Mouse (Mus musculus): ENCODE measurements at regions not wholly inside any gene's neighbourhood (a gene's known extent, or its start where the extent isn't known, plus 50 kb on each side); places are given as distances from the start of the nearest gene placed in this dataset.

- Histone ChIP-seq H3K9ac (no peak overlapping the region), H3K27ac (no peak overlapping the region), H3K27me3 (replicated peaks) (no peaks in the 10 kb centered on the region), H3K4me1 (no peaks in the 10 kb centered on the region), H3K36me3 (no peaks in the 10 kb centered on the region), H3K4me3 (no peak overlapping the region), H3K9me3 (replicated peaks) (no peaks in the 10 kb centered on the region), H3K4me2 (no peak overlapping the region)
- no peak for ATAC-seq
- 64% methylated on average over 14 of the region's 14 CpGs for WGBS (ENCODE audit: insufficient replicate concordance)
Observed at GRCm38 (mm10) chr8:92194065-92194464, 163.4 kb upstream of the Irx5 start.

GRCm38 (mm10) chr8:92190261-92191025 is 167.0 kb upstream of the Irx5 start:
- no peaks in the 10 kb centered on the region for H3K9me3 ChIP-seq (replicated peaks)
- no peak overlapping the region for H3K9ac ChIP-seq
- no peak overlapping the region for H3K4me2 ChIP-seq
- H3K4me1 ChIP-seq = no peaks in the 10 kb centered on the region
- no peak overlapping the region for H3K4me3 ChIP-seq
- no peak overlapping the region for H3K27ac ChIP-seq
- H3K27me3 ChIP-seq (replicated peaks) = no peaks in the 10 kb centered on the region
- WGBS (ENCODE audit: insufficient replicate concordance) = 76% methylated on average over 16 of the region's 16 CpGs
- no peaks in the 10 kb centered on the region for H3K36me3 ChIP-seq
- ATAC-seq = no peak

GRCm38 (mm10) chr8:92183331-92183730 is 174.1 kb upstream of the Irx5 start:
- H3K4me3 ChIP-seq = no peak overlapping the region
- WGBS (ENCODE audit: insufficient replicate concordance) = 38% methylated on average over 1 of the region's 1 CpGs

GRCm38 (mm10) chr8:92180651-92181050 is 176.8 kb upstream of the Irx5 start:
- Histone ChIP-seq H3K9ac (no peak overlapping the region), H3K4me3 (no peak overlapping the region), H3K27me3 (replicated peaks) (no peaks in the 10 kb centered on the region; the same call in 1 of the 2 replicates), H3K4me2 (no peak overlapping the region), H3K36me3 (no peaks in the 10 kb centered on the region), H3K9me3 (replicated peaks) (no peaks in the 10 kb centered on the region), H3K27ac (no peak overlapping the region), H3K4me1 (no peaks in the 10 kb centered on the region)
- ATAC-seq = no peak
- 67% methylated on average over 4 of the region's 4 CpGs for WGBS (ENCODE audit: insufficient replicate concordance)

More at GRCm38 (mm10) chr8:92183331-92183730, 174.1 kb upstream of the Irx5 start:
- Histone ChIP-seq H3K9me3 (replicated peaks) (no peaks in the 10 kb centered on the region), H3K27me3 (replicated peaks) (no peaks in the 10 kb centered on the region), H3K4me2 (no peak overlapping the region), H3K4me1 (no peaks in the 10 kb centered on the region), H3K9ac (no peak overlapping the region), H3K36me3 (no peaks in the 10 kb centered on the region), H3K27ac (no peak overlapping the region)
- no peak for ATAC-seq

- no peak overlapping the region for H3K4me3 ChIP-seq
- no peak overlapping the region for H3K9ac ChIP-seq
- no peaks in the 10 kb centered on the region for H3K36me3 ChIP-seq
- H3K4me1 ChIP-seq = no peaks in the 10 kb centered on the region
- H3K9me3 ChIP-seq (replicated peaks) = no peaks in the 10 kb centered on the region
- H3K27ac ChIP-seq = no peak overlapping the region
- H3K4me2 ChIP-seq = no peak overlapping the region
- WGBS (ENCODE audit: insufficient replicate concordance) = 54% methylated on average over 2 of the region's 2 CpGs
- H3K27me3 ChIP-seq (replicated peaks) = no peaks in the 10 kb centered on the region; the same call in 1 of the 2 replicates
- ATAC-seq = no peak
Observed at GRCm38 (mm10) chr8:92179327-92179726, 178.1 kb upstream of the Irx5 start.

GRCm38 (mm10) chr8:92176101-92176500 is 181.3 kb upstream of the Irx5 start:
- Histone ChIP-seq H3K4me2 (no peak overlapping the region), H3K27ac (no peak overlapping the region), H3K4me1 (no peaks in the 10 kb centered on the region), H3K9me3 (replicated peaks) (no peaks in the 10 kb centered on the region), H3K9ac (no peak overlapping the region), H3K27me3 (replicated peaks) (no peaks in the 10 kb centered on the region; the same call in 1 of the 2 replicates), H3K4me3 (no peak overlapping the region), H3K36me3 (no peaks in the 10 kb centered on the region)
- WGBS (ENCODE audit: insufficient replicate concordance) = 64% methylated on average over 5 of the region's 5 CpGs
- ATAC-seq = no peak

GRCm38 (mm10) chr8:92174106-92174505 is 183.3 kb upstream of the Irx5 start:
- H3K4me1 ChIP-seq = no peaks in the 10 kb centered on the region
- no peak overlapping the region for H3K4me3 ChIP-seq
- no peaks in the 10 kb centered on the region for H3K9me3 ChIP-seq (replicated peaks)
- no peak overlapping the region for H3K27ac ChIP-seq
- no peak overlapping the region for H3K9ac ChIP-seq
- 53% methylated on average over 2 of the region's 2 CpGs for WGBS (ENCODE audit: insufficient replicate concordance)
- ATAC-seq = no peak
- no peak overlapping the region for H3K4me2 ChIP-seq
- H3K27me3 ChIP-seq (replicated peaks) = no peaks in the 10 kb centered on the region; the same call in 1 of the 2 replicates
- no peaks in the 10 kb centered on the region for H3K36me3 ChIP-seq

- ATAC-seq = no peak
- Histone ChIP-seq H3K27me3 (replicated peaks) (no peaks in the 10 kb centered on the region), H3K36me3 (no peaks in the 10 kb centered on the region), H3K4me3 (no peak overlapping the region), H3K9ac (no peak overlapping the region), H3K9me3 (replicated peaks) (no peaks in the 10 kb centered on the region), H3K4me1 (no peaks in the 10 kb centered on the region), H3K27ac (no peak overlapping the region), H3K4me2 (no peak overlapping the region)
- WGBS (ENCODE audit: insufficient replicate concordance) = 47% methylated on average over 2 of the region's 2 CpGs
Observed at GRCm38 (mm10) chr8:92171578-92171977, 185.8 kb upstream of the Irx5 start.

GRCm38 (mm10) chr8:92167340-92167783 is 190.1 kb upstream of the Irx5 start:
- Histone ChIP-seq H3K27me3 (replicated peaks) (no peaks in the 10 kb centered on the region), H3K4me3 (no peak overlapping the region), H3K27ac (no peak overlapping the region), H3K4me1 (no peaks in the 10 kb centered on the region), H3K9ac (no peak overlapping the region), H3K9me3 (replicated peaks) (no peaks in the 10 kb centered on the region), H3K4me2 (no peak overlapping the region), H3K36me3 (no peaks in the 10 kb centered on the region)
- ATAC-seq = no peak
- WGBS (ENCODE audit: insufficient replicate concordance) = 52% methylated on average over 4 of the region's 4 CpGs

- H3K9ac ChIP-seq = no peak overlapping the region
- H3K36me3 ChIP-seq = no peaks in the 10 kb centered on the region
- no peaks in the 10 kb centered on the region for H3K9me3 ChIP-seq (replicated peaks)
- WGBS (ENCODE audit: insufficient replicate concordance) = 68% methylated on average over 6 of the region's 6 CpGs
- H3K4me3 ChIP-seq = no peak overlapping the region
- no peaks in the 10 kb centered on the region for H3K27me3 ChIP-seq (replicated peaks)
- no peak overlapping the region for H3K27ac ChIP-seq
- H3K4me2 ChIP-seq = no peak overlapping the region
- no peaks in the 10 kb centered on the region for H3K4me1 ChIP-seq
- no peak for ATAC-seq
Observed at GRCm38 (mm10) chr8:92165306-92165705, 192.1 kb upstream of the Irx5 start.

- Histone ChIP-seq H3K36me3 (no peaks in the 10 kb centered on the region), H3K4me2 (no peak overlapping the region), H3K27me3 (replicated peaks) (no peaks in the 10 kb centered on the region), H3K9me3 (replicated peaks) (no peaks in the 10 kb centered on the region), H3K4me3 (no peak overlapping the region), H3K27ac (no peak overlapping the region), H3K9ac (no peak overlapping the region), H3K4me1 (no peaks in the 10 kb centered on the region)
- 76% methylated on average over 4 of the region's 4 CpGs for whole genome bisulfite sequencing (ENCODE audit: insufficient replicate concordance)
- ATAC-seq = no peak
Observed at GRCm38 (mm10) chr8:92164496-92164895, 192.9 kb upstream of the Irx5 start.

GRCm38 (mm10) chr8:92161002-92161401 is 196.4 kb upstream of the Irx5 start:
- no peaks in the 10 kb centered on the region for H3K4me1 ChIP-seq
- H3K27ac ChIP-seq = no peak overlapping the region
- no peak overlapping the region for H3K9ac ChIP-seq
- 0 out of 2 replicates have a peak, but pooled peaks cover 5% of the 10 kb centered on the region for H3K27me3 ChIP-seq (replicated peaks)
- H3K4me2 ChIP-seq = no peak overlapping the region
- 66% methylated on average over 2 of the region's 2 CpGs for WGBS (ENCODE audit: insufficient replicate concordance)
- no peaks in the 10 kb centered on the region for H3K36me3 ChIP-seq
- no peaks in the 10 kb centered on the region for H3K9me3 ChIP-seq (replicated peaks)
- H3K4me3 ChIP-seq = no peak overlapping the region
- no peak for ATAC-seq

GRCm38 (mm10) chr8:92158219-92158618 is 199.2 kb upstream of the Irx5 start:
- ATAC-seq = no peak
- no peak overlapping the region for H3K4me3 ChIP-seq
- 35% methylated on average over 10 of the region's 10 CpGs for WGBS (ENCODE audit: insufficient replicate concordance)

More at GRCm38 (mm10) chr8:92158219-92158618, 199.2 kb upstream of the Irx5 start:
- no peaks in the 10 kb centered on the region for H3K4me1 ChIP-seq
- H3K4me2 ChIP-seq = no peak overlapping the region
- no peak overlapping the region for H3K9ac ChIP-seq
- no peaks in the 10 kb centered on the region for H3K9me3 ChIP-seq (replicated peaks)
- H3K27ac ChIP-seq = no peak overlapping the region
- 0 out of 2 replicates have a peak, but pooled peaks cover 5% of the 10 kb centered on the region for H3K27me3 ChIP-seq (replicated peaks)
- H3K36me3 ChIP-seq = no peaks in the 10 kb centered on the region

Measured in liver, embryonic 12.5 days (tissue).